Mouse (Mus musculus): ENCODE data around the gene Dnaja4. TPM values are rescaled to one million over a fixed set of nuclear protein-coding genes. Genes with fewer than 3 reads are reported as not detected.

Dnaja4 gene
- polyA plus RNA-seq, 1 experiment from 2014 or later, result 5.6 TPM

- WGBS, result 81% methylated on average over 2 of the region's 2 CpGs
These were observed 33.4 kb downstream of the Dnaja4 start for GRCm38 (mm10) chr9:54732122-54732521.

GRCm38 (mm10) chr9:54733921-54734638 lies 35.4 kb downstream of the Dnaja4 start, which contains the start of gene Wdr61:
Wdr61 (minus strand) TSS chr9:54734519.
- H3K27me3 ChIP-seq, result no peaks in the 10 kb centered on the region
- H3K9me3 ChIP-seq, result no peaks in the 10 kb centered on the region
- peak; percentile 90 for ATAC-seq (ENCODE audit: insufficient number of reproducible peaks, insufficient read depth, low FRiP score, low TSS enrichment, low read depth)
- peaks cover 15% of the 10 kb centered on the region for H3K4me1 ChIP-seq (replicated peaks)
- peaks cover 16% of the 10 kb centered on the region for H3K36me3 ChIP-seq
- peak within 1 kb of the TSS; percentile 76 for H3K4me2 ChIP-seq
- H3K4me3 ChIP-seq (replicated peaks), result peak within 1 kb of the TSS; percentile 73
- 2% methylated on average over 32 of the region's 32 CpGs for WGBS
- peak within 1 kb of the TSS; percentile 74 for H3K9ac ChIP-seq (replicated peaks)
- 0 out of 2 replicates have a peak within 1 kb of the TSS, but pooled peaks have one; percentile 12 for H3K27ac ChIP-seq

More at GRCm38 (mm10) chr9:54732122-54732521, 33.4 kb downstream of the Dnaja4 start:
- Histone ChIP-seq H3K9ac (replicated peaks) (no peak overlapping the region), H3K4me1 (replicated peaks) (peaks cover 15% of the 10 kb centered on the region), H3K4me3 (replicated peaks) (no peak overlapping the region), H3K36me3 (peaks cover 36% of the 10 kb centered on the region), H3K27me3 (no peaks in the 10 kb centered on the region), H3K27ac (no peak overlapping the region), H3K4me2 (no peak overlapping the region), H3K9me3 (no peaks in the 10 kb centered on the region)
- ATAC-seq (ENCODE audit: insufficient number of reproducible peaks, insufficient read depth, low FRiP score, low TSS enrichment, low read depth), result no peak

GRCm38 (mm10) chr9:54734639-54735252 lies 36.1 kb downstream of the Dnaja4 start:
- ATAC-seq (ENCODE audit: insufficient number of reproducible peaks, insufficient read depth, low FRiP score, low TSS enrichment, low read depth), result no peak

GRCm38 (mm10) chr9:54736284-54736701 lies 37.6 kb downstream of the Dnaja4 start:
- no peak overlapping the region for H3K27ac ChIP-seq
- no peak for ATAC-seq (ENCODE audit: insufficient number of reproducible peaks, insufficient read depth, low FRiP score, low TSS enrichment, low read depth)
- no peak overlapping the region for H3K9ac ChIP-seq (replicated peaks)
- no peak overlapping the region for H3K4me3 ChIP-seq (replicated peaks)
- H3K36me3 ChIP-seq, result no peaks in the 10 kb centered on the region
- WGBS, result 18% methylated on average over 9 of the region's 9 CpGs
- H3K27me3 ChIP-seq, result no peaks in the 10 kb centered on the region; the same call in 1 of the 2 replicates
- peaks cover 15% of the 10 kb centered on the region for H3K4me1 ChIP-seq (replicated peaks)
- no peaks in the 10 kb centered on the region for H3K9me3 ChIP-seq
- H3K4me2 ChIP-seq, result no peak overlapping the region

More at GRCm38 (mm10) chr9:54734639-54735252, 36.1 kb downstream of the Dnaja4 start:
- Histone ChIP-seq H3K4me1 (replicated peaks) (peaks cover 15% of the 10 kb centered on the region), H3K9me3 (no peaks in the 10 kb centered on the region), H3K9ac (replicated peaks) (no peak overlapping the region; the same call in 1 of the 2 replicates), H3K4me2 (peak overlapping the region; percentile 76), H3K27me3 (no peaks in the 10 kb centered on the region), H3K27ac (no peak overlapping the region), H3K36me3 (peaks cover 10% of the 10 kb centered on the region; the same call in 1 of the 2 replicates), H3K4me3 (replicated peaks) (peak overlapping the region; percentile 73)
- WGBS, result 24% methylated on average over 11 of the region's 11 CpGs

- no peaks in the 10 kb centered on the region for H3K36me3 ChIP-seq
- H3K4me2 ChIP-seq, result no peak overlapping the region
- H3K9me3 ChIP-seq, result no peaks in the 10 kb centered on the region
- ATAC-seq (ENCODE audit: insufficient number of reproducible peaks, insufficient read depth, low FRiP score, low TSS enrichment, low read depth), result no peak
- H3K27me3 ChIP-seq, result no peaks in the 10 kb centered on the region; the same call in 1 of the 2 replicates
- WGBS, result 25% methylated on average over 3 of the region's 3 CpGs
- no peak overlapping the region for H3K4me3 ChIP-seq (replicated peaks)
- no peak overlapping the region for H3K9ac ChIP-seq (replicated peaks)
- peaks cover 18% of the 10 kb centered on the region for H3K4me1 ChIP-seq (replicated peaks)
- no peak overlapping the region for H3K27ac ChIP-seq
These were observed 39.7 kb downstream of the Dnaja4 start for GRCm38 (mm10) chr9:54738376-54738775.

GRCm38 (mm10) chr9:54743891-54744290 lies 45.2 kb downstream of the Dnaja4 start:
- Histone ChIP-seq H3K4me3 (replicated peaks) (no peak overlapping the region), H3K9ac (replicated peaks) (no peak overlapping the region), H3K4me2 (no peak overlapping the region), H3K9me3 (no peaks in the 10 kb centered on the region), H3K27ac (no peak overlapping the region), H3K4me1 (replicated peaks) (peaks cover 13% of the 10 kb centered on the region), H3K36me3 (no peaks in the 10 kb centered on the region), H3K27me3 (no peaks in the 10 kb centered on the region; the same call in 1 of the 2 replicates)
- 71% methylated on average over 4 of the region's 4 CpGs for WGBS
- no peak for ATAC-seq (ENCODE audit: insufficient number of reproducible peaks, insufficient read depth, low FRiP score, low TSS enrichment, low read depth)

- Histone ChIP-seq H3K27ac (no peak overlapping the region), H3K9ac (replicated peaks) (no peak overlapping the region), H3K4me2 (no peak overlapping the region), H3K4me3 (replicated peaks) (no peak overlapping the region), H3K4me1 (replicated peaks) (peaks cover 13% of the 10 kb centered on the region), H3K27me3 (no peaks in the 10 kb centered on the region), H3K36me3 (no peaks in the 10 kb centered on the region), H3K9me3 (no peaks in the 10 kb centered on the region)
- WGBS, result 48% methylated on average over 13 of the region's 13 CpGs
- ATAC-seq (ENCODE audit: insufficient number of reproducible peaks, insufficient read depth, low FRiP score, low TSS enrichment, low read depth), result no peak
These were observed 47.2 kb downstream of the Dnaja4 start for GRCm38 (mm10) chr9:54745740-54746370.

GRCm38 (mm10) chr9:54750215-54750981 lies 51.7 kb downstream of the Dnaja4 start:
- no peak for ATAC-seq (ENCODE audit: insufficient number of reproducible peaks, insufficient read depth, low FRiP score, low TSS enrichment, low read depth)
- no peak overlapping the region for H3K9ac ChIP-seq (replicated peaks)
- H3K4me1 ChIP-seq (replicated peaks), result peaks cover 8% of the 10 kb centered on the region; the same call in 1 of the 2 replicates
- no peaks in the 10 kb centered on the region for H3K9me3 ChIP-seq
- 84% methylated on average over 7 of the region's 7 CpGs for WGBS
- no peak overlapping the region for H3K4me3 ChIP-seq (replicated peaks)
- H3K27me3 ChIP-seq, result peaks cover 29% of the 10 kb centered on the region
- no peak overlapping the region for H3K27ac ChIP-seq
- no peaks in the 10 kb centered on the region for H3K36me3 ChIP-seq
- H3K4me2 ChIP-seq, result no peak overlapping the region

- Histone ChIP-seq H3K27me3 (peaks cover 29% of the 10 kb centered on the region), H3K27ac (no peak overlapping the region), H3K9ac (replicated peaks) (no peak overlapping the region), H3K9me3 (no peaks in the 10 kb centered on the region), H3K36me3 (no peaks in the 10 kb centered on the region), H3K4me3 (replicated peaks) (no peak overlapping the region), H3K4me1 (replicated peaks) (peaks cover 4% of the 10 kb centered on the region; the same call in 1 of the 2 replicates), H3K4me2 (no peak overlapping the region)
- no peak for ATAC-seq (ENCODE audit: insufficient number of reproducible peaks, insufficient read depth, low FRiP score, low TSS enrichment, low read depth)
- WGBS, result 76% methylated on average over 2 of the region's 2 CpGs
These were observed 53.0 kb downstream of the Dnaja4 start for GRCm38 (mm10) chr9:54751684-54752083.

- Histone ChIP-seq H3K27ac (no peak overlapping the region), H3K27me3 (peaks cover 29% of the 10 kb centered on the region), H3K36me3 (no peaks in the 10 kb centered on the region), H3K9ac (replicated peaks) (no peak overlapping the region), H3K4me1 (replicated peaks) (peaks cover 4% of the 10 kb centered on the region; the same call in 1 of the 2 replicates), H3K4me2 (no peak overlapping the region), H3K4me3 (replicated peaks) (no peak overlapping the region), H3K9me3 (no peaks in the 10 kb centered on the region)
- ATAC-seq (ENCODE audit: insufficient number of reproducible peaks, insufficient read depth, low FRiP score, low TSS enrichment, low read depth), result no peak
- WGBS, result 14% methylated on average over 21 of the region's 21 CpGs
These were observed 53.7 kb downstream of the Dnaja4 start for GRCm38 (mm10) chr9:54752201-54752943.
